Mouse (Mus musculus): Measurements from ENCODE around the gene Bcl9l.
A peak's percentile ranks its signal among the peaks of the same experiment; 100 is the strongest.

The Bcl9l gene

DNA sequence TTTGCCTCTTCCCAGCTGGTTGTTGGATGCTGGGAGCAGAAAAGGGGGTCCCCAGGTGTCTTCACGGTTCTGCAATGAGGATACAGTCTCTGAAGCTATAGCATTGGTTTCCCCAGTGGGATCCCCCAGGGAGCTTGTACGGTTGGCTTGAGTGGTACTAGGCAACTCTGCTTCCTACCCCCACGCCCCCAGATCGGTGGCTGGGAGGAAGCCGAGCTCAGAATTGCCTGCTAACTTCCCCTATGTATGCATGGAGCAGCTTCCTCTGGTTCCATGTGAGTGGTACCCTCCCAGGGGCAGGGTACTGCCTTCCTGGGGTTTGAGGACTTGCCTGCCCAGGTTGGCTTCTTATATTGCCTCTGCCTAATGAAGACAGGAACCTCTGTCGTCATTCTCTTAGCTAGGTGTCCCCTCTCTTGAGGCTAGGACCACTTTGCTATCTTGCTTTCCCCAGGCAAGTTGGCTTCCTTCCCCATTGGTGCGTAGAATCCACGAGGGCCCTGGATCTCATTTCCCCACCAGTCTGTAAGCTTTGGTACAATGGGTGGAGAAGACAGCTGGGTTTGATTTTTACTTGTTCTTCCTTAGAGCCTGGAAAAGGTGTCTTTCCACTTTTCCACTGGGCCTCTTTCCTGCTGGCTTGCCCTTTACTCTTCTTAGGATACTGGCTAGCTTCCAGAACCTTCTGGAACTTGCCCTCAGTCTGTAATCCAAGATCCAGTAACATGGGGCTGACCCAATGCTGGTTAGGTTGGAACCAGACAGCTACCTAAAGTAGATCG, 29.5 kb downstream of the Bcl9l start:
- DNase-seq (ENCODE audit: low spot score) = no peak

DNA sequence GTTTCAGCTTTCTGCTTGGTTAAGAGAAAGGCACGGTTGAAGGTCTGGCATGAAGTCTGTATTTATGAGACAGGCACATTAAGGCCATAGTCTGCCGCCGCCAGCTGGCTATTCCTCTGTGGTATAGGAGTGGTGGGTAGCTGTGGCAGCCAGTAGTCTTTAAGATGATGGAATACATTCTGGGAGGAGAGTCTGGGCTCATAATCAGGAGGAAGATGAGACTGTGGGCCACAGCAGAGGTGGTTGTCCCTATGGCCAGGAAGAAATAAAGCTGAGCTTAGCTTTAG, 30.0 kb downstream of the Bcl9l start:
- no peak for DNase-seq (ENCODE audit: low spot score)

DNA sequence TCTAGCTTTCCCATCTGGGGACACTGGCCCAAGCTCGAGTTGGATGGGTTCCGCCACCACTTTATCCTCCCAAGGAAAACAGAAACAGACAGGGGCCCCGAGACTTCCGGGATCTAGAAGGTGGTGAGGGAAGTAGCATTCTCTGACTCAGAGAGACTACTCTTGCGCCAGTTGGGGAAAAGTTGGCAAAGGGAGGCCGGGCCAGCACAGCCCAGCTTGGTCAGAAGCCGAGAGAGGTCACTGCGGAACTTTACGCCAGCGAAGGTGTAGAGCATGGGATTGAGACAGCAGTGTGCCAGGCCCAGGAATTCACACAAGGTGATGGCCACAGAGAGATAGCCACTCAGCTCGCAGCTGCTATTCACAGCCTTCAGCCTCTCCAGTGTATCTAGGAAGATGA, 30.5 kb downstream of the Bcl9l start:
- DNase-seq (ENCODE audit: low spot score) = no peak

DNA sequence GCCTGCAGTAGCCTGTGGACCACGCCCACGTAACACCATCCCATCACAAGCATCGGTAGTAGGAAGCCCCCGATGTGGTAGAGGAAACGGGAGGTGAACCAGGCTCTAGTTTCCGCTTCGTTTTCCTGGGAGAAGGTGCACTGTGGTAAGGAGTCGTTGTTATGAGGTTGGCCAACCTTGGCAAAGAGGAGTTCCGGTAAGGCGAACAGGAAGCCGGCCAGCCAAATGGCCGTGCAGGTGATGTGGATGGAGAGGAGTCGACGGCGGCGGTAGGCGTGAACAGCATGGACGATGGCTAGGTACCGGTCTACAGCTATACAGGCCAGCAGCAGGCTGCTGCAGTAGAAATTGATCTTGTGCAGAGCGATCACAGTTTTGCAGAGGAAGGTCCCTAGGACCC, 31.0 kb downstream of the Bcl9l start:
- DNase-seq (ENCODE audit: low spot score) = no peak

DNA sequence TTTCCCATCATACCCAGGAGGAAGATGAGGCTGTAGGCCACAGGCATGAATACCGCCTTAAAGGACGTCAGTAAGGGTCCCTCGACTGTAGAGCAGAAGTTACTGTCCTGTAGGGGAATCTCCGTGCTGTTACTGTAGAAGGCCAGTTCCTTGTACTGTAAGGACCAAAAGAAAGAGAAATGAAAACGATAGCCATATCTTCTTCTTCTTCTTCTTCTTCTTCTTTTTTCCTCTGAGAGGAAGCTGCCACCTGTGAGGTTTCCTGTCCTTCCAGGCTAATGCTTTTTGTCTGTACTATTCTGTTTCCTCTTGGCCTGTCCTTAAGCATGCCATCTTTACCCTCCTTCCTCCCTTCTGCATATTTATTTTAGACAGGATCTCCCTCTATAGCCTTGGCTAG, 31.5 kb downstream of the Bcl9l start:
- no peak for DNase-seq (ENCODE audit: low spot score)

DNA sequence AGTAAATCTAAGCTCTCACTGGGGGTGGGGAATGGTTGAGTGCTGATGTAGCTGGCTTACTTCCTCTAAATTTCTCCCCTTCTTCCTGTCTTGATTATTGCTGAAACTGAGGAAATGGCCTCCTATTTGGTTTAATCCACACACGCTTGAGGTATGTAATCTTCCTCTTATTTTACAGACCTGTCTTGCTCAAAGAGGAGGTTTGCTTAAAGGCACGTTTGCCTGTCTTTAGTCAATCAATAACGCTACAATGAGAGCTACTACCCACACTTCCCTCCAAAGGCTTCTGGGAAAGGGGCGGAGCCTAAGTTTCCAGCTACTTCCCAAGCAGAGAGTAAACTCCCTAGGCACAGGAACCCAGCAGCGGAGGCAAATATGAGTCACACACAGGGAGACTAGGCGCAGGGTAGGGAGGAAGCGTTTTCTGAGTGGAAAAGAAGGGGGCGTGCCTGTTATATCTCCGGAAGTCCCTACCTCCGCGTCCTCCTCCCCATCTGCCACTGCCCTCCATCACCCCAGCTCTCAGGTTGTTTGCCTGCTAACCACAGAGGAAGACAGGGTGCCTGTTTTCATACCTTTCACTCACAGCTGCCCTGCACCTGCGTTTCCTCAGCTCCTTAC, 32.6 kb downstream of the Bcl9l start:
- DNase-seq (ENCODE audit: low spot score) = no peak

DNA sequence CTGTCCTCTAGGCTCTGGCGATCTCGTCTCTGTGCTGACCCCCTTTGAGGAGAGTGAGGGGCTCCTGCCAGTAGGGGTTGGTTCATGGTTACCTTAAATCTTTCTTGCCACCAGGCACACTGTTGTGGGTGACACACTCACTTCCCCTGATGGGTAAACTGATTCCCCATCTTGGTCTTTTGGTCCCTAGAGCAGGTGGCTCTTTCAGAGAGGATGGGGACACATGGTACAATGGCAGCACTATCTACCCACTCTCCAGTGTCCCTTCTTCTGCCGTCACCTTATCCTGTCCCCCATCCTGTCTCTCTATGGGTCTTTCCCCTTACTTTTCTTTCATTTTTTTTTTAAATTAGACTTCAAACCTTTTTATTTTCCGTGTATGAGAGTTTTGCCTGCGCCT, 33.3 kb downstream of the Bcl9l start:
- no peak for DNase-seq (ENCODE audit: low spot score)

DNA sequence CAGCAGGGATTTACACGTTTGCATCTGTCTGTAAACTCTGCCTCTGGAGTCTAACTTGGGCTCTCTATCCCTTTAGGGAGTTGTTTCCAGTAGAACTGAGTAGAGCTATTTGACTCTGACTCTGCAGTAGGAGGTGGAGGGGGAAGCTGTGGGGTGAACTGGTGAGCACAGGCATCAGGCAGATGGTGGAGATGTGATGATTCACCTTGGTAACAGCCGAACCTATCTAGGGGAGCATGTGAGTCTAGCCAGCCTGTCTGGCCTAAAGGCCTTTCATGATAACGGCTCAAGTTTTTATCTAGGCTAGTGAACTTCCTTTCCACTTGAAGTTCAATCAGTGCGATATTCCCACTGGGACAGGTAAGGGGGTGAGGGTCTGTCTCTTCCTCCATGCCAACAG, 34.7 kb downstream of the Bcl9l start:
- DNase-seq (ENCODE audit: low spot score) = no peak

DNA sequence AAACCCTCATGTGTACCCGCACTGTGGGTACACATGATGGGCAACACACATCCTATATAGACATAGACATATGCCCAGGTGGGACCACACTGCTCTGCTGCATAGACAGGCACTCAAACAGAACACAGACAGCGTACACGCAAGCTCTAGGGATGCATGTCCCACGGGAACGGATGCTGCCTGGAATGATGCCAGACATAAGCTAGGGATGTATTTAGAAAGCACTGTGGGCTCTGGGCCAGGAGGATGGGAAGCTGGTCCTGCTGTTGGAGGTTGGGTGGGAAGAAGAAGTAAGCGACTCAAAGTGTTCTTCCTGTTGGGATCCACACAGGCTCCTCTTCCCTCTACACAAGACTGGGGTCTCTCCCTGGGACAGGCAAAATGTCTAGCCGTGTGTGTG, 35.4 kb downstream of the Bcl9l start:
- DNase-seq (ENCODE audit: low spot score) = no peak

DNA sequence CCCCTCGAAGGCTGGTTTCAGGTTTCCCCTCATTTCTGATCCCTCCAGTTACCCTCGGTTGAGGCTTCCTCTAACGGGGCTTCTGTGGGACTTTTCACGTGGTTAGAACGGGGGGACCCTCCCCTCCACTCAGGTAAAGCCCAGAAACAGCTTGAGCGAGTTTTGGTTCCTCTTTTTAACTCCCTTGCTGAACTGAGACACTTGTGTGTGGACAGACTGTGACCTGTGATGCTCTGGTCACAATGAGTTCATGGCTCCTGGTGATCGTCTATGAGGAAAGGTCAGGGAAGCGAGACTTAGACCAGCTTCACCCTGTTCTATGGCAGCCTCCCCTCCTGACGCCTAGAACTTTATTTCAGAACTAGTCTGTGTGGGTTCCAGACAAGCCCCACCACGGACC, 39.3 kb downstream of the Bcl9l start:
- DNase-seq (ENCODE audit: low spot score) = no peak

DNA sequence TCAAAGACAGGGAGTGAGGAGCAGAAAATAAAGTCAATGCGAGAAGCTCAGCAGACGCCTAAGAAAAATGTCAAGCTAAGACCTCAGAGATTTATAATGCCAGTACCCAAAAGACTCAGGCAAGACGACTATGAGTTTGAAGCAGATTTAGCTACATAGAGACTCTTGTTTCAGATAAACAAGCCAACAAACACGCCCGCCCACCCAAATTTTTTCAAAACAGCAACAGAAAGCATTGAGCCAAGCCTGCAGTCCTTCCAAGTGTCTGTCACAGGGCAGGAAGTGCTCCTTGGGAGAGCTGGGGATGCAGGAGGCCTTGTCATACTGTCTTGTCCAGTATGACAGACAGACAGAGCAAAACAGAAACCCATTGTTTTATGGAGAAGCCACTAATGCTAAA, 41.1 kb downstream of the Bcl9l start:
- no peak for DNase-seq (ENCODE audit: low spot score)

DNA sequence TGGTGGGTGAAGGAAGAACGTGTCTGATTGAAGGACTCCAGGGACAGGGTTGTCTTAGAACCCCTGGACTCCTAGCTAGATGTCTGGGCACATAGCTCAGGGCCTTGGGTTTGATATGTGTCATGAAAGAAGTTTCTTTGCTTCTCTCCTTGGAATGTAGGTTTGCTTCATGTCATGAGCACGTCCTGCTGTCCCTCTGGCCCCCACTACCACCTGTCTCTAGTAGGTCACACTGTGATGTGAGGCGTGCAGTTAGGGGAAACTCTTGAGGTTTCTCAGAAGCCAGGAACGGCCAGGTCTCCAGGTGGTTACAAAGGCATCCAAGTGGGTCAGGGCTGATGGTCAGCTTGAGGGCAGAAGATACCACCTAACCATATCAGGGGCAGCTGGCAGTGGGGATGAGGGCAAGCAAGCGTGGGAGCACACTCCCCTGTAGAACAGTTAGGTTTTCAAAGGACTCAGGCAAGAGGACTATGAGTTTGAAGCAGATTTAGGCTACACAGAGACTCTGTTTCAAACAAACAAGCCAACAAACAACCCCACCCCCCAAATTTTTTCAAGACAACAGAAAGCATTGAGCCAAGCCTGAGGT, 41.7 kb downstream of the Bcl9l start:
- no peak for DNase-seq (ENCODE audit: low spot score)

DNA sequence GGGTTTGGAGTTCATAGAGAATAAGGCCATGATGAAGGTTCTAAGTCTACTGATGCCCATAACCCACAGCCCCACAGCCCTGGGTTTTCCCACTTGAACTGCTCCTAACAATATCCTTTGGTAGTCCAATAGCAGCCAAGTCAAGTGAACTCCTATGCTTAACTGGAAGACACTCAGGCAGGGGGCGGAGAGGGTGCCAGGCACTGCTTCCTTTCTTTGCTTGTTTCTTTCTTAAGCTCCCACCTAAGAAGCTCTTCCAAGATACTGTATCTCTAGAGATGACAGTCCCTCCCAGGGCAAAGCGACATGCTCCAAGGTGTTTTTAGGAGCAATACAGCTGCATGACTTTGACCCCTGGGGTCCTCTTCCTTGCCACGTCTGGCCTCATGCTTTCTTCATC, 42.4 kb downstream of the Bcl9l start:
- no peak for DNase-seq (ENCODE audit: low spot score)

DNA sequence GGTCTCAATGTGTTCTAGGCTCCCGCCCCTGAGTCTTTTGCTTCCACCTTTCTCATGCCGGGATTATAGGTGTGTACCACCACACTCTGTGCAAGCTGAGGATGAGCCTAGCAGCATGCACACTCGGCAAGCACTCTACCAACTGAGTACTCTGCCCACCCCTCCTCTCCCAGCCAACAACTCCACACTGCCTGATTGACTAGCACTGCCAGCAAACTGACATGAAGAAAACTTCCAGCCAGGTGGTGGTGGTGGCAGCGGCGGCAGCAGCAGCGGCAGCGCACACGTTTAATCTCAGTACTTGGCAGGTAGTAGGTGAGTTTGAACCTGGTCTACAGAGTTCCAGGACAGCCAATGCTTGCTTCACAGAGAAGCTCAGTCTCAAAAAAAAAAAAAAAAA, 43.0 kb downstream of the Bcl9l start:
- no peak for DNase-seq (ENCODE audit: low spot score)

DNA sequence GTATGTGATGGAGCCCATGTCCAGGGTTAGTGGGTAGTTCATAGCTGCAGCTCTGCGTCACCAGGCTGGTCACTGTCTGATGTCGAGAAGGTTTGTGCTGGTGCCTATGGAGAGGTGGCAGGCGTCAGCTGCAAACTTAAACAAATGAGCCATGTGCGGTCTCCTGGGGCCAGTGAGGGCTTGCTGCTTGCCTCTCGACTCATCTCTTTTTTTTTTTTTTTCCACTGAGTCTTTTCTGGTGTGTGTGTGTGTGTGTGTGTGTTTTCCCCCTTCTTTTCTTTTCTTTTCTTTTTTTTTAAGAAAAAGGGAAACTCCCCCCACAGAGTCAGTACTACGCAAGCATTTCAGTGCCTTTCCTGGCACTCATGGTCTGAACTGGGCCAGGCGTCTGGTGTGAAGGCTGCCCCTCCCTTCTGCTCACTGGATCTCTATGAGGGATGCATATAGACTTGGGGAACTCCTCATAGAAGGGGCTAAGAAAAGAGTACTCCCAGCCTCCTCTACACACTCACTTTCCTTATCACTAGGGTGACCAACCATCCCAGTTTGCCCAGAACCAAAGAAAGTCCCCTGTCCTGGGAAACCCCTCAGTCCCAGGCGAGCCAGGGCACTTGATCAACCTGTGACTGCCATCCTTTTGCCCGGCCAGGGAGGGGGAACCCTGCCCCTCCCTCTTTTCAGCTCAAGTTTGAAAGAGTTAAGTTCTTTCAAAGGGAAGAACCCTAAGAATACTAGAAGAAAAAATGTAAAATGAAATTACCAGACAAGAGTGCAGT, 43.9 kb downstream of the Bcl9l start:
- DNase-seq (ENCODE audit: low spot score) = peak; percentile 59

DNA sequence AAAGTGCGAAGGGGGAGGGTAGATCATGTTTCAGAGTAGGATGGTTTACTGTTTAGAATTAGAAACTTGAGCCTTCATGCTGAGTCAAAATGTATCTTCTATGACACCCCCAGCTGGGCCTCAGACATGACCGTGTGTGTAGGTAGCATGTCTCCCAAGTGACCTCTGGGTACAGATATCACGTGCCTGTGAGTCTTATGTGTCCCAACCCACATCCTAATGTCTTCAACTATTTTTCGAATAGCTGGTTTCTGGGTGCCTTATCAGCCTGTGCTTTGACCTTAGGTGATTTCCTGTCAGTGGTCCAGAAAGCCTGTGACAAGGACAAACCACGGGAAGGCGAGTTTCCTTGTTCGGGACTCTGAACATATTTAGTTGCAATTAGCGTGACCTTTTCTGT, 45.7 kb downstream of the Bcl9l start:
- DNase-seq (ENCODE audit: low spot score) = no peak

DNA sequence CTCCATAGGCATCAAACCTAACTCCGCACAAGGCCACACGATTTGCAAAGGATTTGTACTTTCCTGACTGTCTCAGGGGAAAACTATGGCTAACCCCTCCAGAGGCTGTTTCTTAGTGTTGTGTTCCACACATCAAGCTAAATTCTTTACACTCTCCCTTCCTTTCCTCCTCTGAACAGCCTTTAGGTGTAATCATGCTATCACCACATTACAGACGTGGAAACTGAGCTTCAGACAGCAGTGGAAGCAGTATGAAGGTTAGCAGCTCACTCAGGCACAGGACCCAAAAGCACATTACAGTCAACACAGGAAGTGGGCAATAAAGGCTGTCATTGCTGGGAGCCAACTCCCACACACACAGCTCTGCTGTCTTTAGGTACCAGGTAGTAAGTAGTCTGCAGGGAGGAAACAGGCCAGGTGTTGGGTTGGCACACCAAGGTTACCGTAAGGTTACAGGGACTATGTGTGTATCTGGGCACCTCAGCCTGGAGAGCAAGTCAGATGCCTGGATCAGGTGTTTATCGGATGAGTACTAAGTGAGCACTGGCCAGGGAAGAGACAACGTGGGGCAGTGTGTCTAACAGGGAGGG, 50.5 kb downstream of the Bcl9l start:
- DNase-seq (ENCODE audit: low spot score) = no peak

DNA sequence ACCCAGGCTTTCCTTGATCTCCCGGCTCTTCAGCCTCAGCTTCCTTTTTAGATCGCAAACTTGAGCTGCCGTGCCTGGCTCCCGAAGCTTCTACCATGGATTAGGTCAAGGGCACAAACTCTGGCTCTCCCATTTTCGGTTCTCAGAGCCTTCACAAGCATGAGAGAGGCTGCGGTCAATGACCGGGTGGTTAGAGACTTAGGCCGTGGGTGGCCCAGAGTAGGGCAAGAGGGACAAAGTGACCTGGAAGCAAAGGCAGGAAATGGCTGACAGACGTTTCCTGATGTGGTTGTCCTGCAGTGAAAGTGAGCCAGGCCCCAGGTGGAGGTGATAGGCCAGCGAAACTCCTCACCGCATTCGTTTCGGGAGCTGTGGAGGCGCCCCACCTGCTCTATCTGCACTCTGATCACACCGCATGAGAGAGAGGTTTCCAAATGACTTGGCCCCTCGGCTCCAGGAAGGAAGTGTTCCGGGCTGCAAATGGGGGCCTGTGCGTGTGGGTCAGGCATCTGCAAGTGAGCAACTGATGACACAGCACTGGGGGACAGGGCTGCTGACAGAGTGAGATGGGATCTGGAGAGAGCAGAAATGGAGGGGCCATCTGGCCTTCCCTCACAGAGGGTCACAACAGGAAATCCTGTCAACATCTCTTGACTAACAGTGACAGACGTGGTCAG, 55.1 kb downstream of the Bcl9l start:
- no peak for DNase-seq (ENCODE audit: low spot score)

DNA sequence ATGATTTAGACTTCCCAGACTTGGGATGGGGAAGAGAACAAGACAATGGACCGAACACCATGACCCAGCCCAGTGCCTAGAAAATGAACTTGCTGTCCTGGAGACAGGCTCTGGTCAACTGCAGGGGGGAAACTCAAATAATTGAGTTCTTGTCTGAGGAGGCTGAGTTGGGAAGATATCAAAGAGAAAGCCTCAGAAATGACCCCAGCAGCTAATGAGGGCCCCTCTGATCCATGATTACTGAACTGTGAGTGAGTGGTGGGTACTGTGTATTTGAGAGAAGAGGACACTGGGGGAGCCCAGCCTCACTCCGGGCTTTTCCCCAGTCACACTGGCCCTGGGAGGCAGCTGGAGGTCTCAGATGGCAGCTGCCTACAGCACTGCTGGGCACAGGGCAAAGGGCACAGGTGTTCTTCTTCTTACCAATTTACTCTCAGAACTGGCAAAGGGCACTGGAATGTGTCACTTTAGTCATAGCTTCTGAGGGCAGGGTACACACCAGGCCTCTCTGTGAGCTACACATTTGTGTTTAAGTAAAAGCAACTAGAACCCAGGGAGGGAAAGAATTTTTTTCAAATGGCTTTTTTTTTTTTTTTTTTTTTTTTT, 57.3 kb downstream of the Bcl9l start:
- DNase-seq (ENCODE audit: low spot score) = no peak

DNA sequence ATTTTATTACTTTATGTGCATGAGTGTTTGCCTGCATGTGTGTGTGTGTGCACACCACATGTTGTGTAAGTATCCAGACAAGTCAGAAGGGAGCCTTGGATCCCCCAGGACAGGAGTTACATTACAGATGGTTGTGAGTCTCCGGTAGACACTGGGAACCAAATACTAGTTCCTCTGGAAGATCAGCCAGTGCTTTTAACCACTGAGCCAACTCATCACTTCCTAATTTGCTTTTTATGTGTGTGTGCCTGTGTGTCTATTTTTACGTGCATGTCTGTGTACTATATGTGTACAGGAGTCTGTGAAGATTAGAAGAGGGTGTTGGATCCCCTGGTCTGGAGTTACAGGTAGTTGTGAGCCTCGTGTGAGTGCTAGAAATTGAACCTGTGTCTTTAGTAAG, 58.1 kb downstream of the Bcl9l start:
- no peak for DNase-seq (ENCODE audit: low spot score)

DNA sequence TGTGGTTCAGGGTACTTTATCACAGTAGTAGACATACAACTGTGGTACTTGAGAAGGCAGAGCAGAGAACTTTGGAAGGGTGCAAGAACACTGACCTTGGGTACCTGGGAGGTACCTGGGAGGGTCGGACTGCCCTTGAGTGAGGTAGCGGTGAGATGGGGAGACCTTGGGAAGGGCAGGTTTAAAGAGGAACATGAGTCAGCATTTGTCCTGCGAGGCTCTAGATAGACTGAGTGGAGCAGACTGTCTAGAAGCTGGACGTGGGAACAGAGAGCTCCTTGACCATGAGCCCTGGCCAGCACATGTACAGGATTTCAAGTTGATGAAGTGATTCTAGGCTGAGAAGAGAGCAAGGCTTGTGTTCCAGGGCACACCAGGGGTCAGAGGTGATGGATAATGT, 59.7 kb downstream of the Bcl9l start:
- DNase-seq (ENCODE audit: low spot score) = no peak

DNA sequence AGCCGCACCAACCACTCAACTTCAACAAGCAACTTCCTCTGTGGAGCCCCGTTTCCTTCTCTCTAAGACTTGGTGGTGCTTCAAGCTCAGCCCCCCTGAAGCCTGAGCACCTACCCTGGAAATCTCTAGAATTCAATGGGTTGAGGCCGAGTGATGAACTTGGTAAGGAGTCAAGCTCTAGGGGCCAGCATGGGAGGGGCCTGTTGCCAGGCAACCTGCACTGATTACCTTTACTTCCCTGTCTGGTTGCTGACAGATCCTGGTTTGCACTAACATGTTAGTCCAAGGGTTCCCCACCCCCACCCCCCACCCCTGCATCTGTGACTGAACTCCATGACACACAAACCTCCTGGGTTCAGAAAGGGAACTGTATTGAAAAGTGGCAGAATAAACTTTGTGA, 62.4 kb downstream of the Bcl9l start:
- no peak for DNase-seq (ENCODE audit: low spot score)
